Mouse (Mus musculus): ENCODE data around the gene Metap1.

GRCm38 (mm10) chr3:138503754-138504153, 14.4 kb upstream of the Metap1 start:
- TF ChIP-seq TAL1 (IDR thresholded peaks at IDR 0.05; ENCODE audit: low read length) (no peak), GATA1 (IDR thresholded peaks at IDR 0.05; ENCODE audit: low read length) (no peak)

All from erythroblast, embryonic 14.5 days (primary cell).